Mouse (Mus musculus): ENCODE results near the gene Chd8.
"Not testable (repeated sequence)": the region's sequence is repeated elsewhere in the genome, so short reads cannot be mapped to it uniquely, and the experiment has no call there.

Gene Chd8

DNA sequence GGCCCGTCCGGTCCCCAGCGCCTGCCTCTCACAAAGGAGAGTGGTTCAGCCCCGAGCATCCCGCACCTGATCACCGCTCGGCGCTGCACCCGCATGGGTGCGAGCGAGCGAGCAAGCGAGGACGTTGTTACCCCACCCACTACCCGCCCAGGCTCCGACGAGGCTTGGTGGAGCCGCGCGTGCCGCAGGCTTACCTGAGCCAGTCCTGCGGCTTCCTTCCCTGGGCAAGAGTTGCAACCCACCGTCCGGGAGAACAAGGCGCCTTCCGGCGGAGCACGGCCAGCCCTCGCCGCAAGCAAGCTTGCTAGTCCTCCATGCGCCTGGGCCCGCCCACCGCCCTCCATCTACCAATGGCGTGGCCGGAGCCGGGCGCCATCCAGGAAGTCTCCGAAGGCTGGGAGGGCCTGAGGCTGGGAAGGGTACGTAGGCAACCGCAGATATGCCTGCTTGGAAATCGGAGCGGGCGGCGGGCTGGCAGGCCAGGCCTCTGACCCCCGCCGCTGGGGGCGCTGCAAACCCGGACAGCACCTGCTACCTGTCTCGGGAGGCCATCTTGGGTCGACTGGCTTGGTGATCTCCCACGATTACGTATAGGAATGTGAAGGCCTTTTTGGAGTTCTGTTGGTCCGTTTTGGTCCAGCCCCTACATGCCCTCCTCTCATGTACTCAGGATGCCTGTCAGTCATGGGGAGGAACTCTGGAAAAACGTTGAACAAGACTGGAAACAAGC, at the start of gene Chd8:
TSS of gene Chd8 (minus strand) at position 297 of the 730 bp plus-strand sequence.
- peak; percentile 99 for DNase-seq (ENCODE audit: low read depth, low spot score)

DNA sequence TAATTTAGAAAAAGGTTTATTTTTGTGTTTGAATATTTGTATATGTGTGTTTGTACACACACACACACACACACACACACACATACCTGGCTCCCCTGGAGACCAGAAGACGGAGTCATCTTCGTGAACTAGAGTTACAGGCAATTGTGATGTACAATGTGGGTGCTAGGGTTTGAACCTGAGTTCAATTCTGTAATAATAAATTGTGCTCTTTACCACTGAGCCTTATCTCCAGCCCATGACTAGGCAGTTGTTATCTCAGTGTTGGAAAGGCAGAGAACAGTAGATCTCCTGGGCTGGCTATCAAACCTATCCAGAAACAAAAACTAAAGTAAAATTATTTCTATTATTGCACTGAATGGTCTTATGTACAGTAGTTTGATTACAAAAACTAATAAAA, 48.5 kb upstream of the Chd8 start:
- no peak for DNase-seq (ENCODE audit: low read depth, low spot score)

DNA sequence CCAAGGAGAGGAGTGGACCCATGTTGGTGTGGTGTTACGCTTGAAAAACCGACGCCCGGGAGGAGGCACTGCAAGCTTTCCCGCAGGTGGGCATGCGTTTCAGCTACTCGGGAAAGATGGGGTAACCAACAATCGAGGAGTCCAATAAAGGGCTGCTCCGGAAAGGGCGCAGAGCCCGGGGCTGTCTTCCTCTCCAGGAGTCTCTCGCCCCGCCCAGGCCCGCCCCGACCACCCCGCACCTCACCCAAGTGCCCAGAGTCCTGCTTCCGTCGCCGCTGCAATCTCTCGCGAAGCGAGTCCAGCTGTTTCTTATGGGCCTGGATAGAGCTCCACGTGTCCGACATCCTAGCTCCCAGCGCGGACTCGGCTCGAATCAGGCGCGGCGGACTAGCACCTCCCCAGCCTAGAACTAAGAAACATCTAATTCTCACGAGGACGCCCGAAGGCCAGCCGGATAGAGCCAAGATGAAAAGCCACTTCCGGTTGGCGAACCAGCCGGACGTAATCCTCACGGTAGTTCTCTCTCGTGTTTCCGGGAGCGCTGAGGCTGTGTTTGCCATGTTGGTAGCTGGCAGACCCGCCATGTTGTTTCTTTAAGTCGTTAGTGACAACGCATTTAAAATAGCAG, 47.2 kb upstream of the Chd8 start, which contains the start of gene Mettl3:
TSS of gene Mettl3 (minus strand) at position 485 of the 628 bp plus-strand sequence.
- DNase-seq (ENCODE audit: low read depth, low spot score), result peak; percentile 98

DNA sequence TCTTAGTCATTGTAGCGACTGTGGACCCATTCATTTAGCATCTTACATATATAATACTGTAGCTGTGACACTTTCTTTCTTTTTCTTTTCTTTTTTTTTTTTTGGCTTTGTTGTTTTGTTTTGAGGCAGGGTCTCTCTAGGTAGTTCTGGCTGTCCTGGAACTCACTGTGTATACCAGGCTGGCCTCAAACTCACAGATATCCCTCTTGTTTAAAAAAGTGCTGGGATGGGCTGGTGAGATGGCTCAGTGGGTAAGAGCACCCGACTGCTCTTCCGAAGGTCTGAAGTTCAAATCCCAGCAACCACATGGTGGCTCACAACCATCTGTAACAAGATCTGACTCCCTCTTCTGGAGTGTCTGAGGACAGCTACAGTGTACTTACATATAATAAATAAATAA, 45.9 kb upstream of the Chd8 start:
- not testable (repeated sequence) for DNase-seq (ENCODE audit: low read depth, low spot score)

DNA sequence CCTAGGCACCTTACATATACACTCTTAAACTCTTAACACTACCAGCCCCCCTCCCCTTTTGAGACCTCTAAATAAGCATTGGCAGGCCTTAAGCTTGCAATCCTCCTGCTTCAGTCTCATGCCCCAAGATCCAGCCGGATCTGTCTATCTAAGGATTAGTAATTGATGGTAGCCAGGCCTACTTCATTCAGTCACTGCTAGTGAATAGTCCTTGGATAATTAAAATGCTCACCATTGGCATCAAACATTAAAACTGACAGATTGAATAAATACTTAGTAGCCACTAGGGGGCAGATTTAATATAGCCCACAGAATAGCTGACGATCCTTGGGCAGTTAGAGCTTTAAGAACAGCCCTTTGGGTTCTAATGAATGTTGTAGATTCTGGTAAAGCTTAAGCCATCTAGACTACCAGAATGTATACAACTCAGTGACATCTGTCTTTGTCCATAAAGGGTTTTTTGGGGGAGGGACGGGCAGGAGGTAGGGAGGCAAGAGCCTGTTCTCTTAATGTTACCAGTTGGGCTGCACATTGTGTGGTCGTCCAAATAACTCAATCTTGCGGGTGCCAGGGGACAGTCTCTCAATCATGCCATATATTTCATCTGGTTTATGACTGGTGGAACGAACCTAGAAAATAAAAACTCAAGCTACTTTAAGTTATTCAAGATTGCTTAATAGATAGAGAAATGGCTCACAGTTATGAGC, 38.1 kb upstream of the Chd8 start:
- peak; percentile 71 for DNase-seq (ENCODE audit: low read depth, low spot score)

DNA sequence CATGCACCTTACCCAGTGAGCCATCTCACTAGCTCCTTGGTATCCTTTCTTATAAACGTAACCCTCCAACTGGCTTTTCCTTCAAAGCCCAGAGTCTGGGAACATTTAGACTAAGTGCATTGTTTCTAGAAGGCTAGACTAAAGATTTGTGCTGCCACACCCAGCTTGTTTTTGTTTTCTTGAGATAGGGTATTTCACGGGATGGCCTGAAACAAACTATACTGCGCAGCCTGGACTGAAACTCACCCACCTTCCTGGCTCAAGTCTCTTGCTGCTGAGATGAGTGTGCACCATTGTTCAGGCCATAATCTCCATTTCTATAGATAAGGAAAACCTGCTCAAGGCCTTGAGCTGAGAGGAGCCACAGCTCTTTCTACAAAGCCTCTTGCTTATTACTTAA, 26.6 kb upstream of the Chd8 start:
- DNase-seq (ENCODE audit: low read depth, low spot score), result no peak

DNA sequence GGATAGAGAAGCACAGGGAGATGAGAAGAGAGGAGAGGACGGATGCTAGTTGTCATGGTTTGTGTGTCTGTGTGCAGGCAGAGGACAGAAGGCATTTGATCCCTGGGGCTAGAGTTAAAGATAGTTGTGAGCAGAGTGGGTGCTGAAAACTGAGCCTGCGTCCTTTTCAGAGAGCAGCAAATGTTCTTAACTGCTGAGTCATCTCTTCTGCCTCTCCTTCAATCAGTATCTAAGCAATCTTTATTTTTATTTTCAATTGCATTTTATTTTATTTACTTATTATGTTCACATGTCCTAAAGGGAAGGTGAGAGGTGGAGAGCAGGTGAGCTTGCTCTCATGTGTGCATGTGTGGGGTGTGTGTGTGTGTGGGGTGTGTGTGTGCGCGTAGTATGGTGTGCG, 26.0 kb upstream of the Chd8 start:
- DNase-seq (ENCODE audit: low read depth, low spot score), result no peak

DNA sequence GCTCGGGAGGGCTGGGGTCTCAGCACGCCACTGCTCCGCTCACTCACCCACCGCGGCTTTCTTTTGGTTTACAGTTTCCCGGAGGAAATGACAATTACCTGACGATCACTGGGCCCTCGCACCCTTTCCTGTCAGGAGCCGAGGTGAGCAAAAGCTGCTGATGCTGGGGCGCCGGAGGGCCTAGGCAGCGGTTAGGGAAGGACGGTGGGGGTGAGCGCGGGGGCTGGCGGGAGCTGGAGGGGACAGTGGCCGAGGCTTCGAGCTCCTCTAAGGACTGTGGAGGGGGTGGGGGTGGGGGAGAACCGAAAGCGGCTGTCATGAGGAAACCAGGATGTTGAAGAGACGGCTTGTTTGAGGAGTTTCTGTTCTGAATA, 22.2 kb upstream of the Chd8 start:
- peak; percentile 40 for DNase-seq (ENCODE audit: low read depth, low spot score)

DNA sequence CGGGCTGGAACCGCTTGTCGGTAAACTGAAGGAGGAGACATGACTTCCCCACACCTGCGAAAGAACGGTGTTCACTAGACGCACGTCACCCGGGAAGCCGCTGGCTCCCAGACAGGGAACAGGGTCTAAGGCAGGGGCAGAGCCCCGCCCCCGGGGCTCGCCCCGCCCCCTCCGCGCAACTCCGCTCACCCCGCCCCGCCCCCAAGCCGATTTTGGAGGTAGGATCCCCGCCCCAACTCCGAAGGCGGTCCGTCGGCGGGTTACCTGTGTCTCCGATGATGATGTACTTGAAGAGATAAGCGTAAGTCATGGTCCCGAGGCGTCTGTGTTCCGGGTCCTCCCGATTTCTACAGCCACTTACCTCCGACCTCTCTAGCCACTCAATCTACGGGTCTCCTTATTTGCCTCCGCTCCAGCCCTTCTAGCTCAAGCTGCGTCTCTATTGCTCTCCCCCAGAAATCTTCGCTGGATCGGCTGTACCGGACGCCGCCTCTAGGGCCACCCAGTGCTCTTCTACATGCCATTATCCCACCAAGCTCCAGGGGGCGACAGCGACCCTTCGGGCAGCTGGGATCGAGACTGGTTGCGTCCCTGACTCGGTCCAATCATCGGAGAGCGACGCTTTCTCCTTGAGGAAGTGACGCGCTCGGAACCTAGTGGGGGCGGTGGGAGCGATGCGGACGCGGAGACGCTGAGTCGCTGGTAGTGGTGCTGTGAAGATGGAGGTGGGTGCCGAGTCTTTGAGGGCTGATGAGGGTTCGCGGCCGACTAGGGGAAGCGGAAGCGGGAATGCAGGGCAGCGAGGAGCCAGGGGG, 21.6 kb upstream of the Chd8 start, which contains the start of the genes Tox4 and Rab2b:
TSS of gene Tox4 (plus strand) at position 215 of the 815 bp plus-strand sequence.
TSS of gene Rab2b (minus strand) at position 614 of the 815 bp plus-strand sequence.
- peak; percentile 100 for DNase-seq (ENCODE audit: low read depth, low spot score)

DNA sequence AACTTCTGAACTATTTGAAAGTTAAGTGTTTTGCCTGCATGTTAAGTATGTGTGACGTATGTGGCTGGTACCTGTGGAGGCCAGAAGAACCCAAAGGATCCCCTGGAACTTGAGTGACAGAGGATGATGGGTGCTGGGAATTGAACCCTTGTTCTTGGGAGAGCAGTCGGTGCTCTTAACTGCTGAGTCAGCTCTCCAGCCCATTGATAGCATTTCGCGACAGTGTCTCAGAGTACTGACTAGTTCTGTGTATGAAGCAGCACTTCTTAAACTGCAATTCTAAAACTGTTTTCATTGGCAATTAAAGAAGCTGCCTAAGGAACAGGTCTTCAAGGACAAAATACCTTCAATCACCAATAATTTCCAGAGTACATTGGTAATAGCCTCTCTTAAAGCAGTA, 19.6 kb upstream of the Chd8 start:
- no peak for DNase-seq (ENCODE audit: low read depth, low spot score)

DNA sequence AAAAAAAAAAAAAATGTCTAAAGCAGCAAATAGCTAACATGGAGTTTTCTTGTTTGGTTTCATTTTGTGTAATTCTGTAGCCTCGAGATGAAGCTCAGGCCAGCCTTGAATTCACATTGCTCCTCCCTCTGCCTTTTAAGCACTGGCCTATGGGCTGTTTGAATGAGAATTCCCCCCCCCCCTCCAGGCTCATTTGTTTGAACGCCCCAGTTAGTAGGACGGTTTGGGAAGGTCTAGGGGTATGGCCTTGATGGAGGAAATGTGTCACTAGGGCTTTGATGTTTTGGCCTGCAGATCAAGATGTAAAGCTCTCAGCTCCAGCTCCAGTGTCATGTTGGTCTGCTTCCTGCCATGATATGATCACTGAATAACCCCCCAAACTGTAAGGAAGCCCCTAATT, 15.2 kb upstream of the Chd8 start:
- DNase-seq (ENCODE audit: low read depth, low spot score), result no peak

DNA sequence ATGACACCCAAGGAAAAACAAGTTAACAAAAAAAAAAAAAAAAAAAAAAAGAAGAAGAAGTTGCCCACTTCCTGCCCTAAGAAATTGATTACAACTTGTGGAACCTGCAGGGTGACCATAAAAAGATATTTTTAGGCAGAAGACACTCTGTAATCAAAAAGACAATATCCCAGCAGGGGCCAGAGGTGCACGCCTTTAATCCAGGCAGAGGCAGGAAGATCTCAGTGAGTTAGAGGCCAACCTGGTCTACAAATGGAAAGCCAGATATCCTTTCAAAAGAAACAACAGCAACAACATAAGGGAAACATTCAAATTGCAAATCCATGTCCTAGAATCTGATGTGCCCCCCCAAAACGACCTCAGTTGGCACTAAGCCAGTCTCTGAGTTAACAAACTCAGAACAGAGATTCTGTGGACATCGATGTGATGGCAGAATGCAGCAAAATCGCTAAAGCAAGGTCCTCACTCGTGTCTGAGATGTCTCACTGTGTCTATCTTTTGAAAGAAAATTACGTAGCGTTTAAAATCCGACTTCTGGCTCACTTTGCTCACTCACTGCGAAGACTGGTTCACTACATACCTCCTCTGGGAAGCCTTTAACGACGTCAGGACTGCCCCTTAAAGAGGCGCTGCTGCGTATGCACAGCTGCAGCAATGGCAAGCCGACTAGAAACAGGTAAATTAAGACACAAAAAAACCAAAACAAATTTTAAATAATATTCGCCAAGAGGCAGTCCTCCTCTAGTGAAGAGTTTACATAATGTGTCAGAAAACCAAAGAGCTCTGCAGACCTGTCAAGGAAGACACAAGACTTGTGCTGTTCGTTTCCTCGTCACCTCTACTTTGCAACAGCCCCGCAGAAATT, 1.0 kb downstream of the Chd8 start:
- peak; percentile 55 for DNase-seq (ENCODE audit: low read depth, low spot score)

DNA sequence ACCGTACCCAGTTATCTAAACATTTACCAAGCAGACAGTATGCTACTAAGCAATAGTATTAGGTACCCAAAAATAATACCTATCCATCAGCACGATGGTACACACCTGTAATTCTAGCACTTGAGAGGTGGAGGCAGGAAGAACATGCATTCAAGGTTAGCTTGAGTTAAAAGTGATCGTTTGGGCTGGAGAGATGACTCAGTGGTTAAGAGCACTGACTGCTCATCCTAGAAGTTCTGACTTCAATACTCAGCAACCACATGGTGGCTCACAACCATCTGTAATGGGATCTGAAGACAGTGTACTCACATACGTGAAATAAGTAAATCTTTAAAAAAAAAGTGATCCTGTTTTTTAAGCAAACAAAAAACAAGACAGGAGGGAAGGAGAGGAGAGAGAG, 11.5 kb downstream of the Chd8 start:
- DNase-seq (ENCODE audit: low read depth, low spot score), result no peak

DNA sequence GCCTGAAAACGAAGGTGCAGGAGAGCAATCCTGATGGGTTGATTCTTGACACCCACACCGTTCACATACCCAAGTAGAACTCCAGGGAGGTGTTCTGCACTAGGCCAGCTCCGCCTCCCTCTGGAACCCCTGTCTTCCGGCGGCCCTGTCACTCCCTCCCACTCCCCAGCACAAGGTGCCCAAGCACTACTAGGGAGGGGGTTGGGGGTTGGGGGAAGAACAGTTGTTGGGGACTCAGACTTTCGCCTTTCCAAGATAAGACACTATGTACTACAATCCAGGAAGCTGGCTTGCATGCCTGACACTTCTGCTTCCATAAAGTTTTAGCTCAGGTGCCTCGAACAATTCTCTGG, 12.9 kb downstream of the Chd8 start:
- no peak for DNase-seq (ENCODE audit: low read depth, low spot score)

DNA sequence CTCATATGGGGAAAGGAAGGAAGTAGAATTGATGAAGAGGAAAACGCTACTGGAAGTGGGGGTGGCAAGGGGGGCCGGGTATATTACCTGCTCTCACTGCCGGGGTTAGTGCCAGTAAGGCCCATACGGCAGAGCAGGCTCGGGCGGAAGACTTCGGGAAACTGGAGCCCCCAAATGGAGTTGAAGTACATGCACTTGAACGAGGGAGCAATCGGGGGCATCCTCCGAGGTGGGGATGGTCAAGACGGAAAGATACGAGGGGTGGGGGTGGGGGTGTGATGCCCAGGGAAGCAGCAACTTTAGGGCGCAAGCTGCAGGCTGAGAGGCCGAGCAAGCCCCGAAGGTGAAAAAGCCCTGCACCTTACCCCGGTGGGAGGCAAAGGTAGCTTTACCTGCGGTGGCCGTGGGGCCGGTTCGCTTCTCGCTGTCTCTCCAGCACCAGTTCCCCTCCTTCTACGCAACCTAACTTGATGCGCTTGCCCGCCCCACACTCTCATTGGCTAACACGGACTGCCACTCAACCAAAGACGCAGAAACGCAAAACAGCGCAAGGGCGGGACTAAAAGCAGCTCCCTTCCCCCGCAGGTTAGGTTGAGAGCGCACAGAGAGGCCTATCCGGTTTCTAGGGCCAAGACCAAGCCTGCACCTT, 13.4 kb downstream of the Chd8 start:
- DNase-seq (ENCODE audit: low read depth, low spot score), result peak; percentile 99

DNA sequence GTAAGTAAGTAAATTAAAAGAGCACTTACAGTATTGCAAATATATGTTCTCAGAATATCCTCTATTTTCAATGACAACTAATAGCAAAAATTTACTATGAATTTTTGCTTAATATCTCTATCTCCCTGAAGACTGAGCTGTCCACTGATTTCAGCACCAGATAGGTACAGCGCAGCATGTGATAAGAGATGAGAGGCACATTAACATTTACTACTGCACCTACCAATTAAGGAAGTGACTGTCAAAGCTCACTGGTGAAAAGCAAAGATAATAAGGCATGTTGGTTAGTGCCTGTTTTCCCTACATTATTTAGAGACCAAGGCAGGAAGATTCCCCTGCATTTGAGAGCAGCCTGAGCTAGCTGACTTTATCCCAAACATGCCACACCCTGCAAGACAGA, 21.4 kb downstream of the Chd8 start:
- DNase-seq (ENCODE audit: low read depth, low spot score), result no peak

DNA sequence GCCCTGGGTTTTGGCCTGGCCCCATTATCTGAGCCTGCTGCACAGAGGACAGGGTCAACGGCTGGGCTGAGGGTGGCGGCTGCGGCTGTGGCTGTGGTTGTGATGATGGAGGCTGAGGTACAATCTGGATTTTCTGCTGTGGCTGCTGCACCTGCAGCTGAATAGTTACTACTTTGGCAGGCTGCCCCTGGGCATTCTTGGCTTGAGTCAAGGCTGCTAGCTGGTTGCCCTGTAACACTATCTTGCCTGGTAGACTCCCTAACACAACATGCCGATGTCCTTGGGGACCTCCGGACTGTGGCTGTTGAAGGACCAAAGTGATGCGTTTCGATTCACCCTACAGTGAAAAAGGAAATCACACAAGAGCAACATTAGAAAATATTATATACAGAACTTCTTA, 22.4 kb downstream of the Chd8 start:
- DNase-seq (ENCODE audit: low read depth, low spot score), result no peak

DNA sequence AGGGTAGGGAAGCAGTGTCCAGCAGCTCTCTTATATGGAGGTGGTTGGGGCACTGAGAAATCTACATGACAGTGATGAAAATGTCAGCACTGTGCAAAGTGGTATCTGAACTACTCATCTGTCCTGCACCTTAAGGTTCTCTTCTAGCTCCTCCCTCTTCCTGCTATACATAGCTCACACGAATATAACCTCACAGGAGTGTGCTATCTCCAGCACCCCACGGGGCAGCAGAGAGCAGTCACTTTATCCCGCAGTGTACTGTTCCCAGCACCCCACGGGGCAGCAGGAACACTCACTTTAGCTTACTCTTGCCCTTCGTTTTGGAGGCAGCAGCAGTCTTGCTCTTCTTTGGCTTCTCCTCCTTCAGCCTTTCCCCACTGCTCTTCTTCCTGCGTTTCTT, 25.3 kb downstream of the Chd8 start:
- DNase-seq (ENCODE audit: low read depth, low spot score), result no peak

DNA sequence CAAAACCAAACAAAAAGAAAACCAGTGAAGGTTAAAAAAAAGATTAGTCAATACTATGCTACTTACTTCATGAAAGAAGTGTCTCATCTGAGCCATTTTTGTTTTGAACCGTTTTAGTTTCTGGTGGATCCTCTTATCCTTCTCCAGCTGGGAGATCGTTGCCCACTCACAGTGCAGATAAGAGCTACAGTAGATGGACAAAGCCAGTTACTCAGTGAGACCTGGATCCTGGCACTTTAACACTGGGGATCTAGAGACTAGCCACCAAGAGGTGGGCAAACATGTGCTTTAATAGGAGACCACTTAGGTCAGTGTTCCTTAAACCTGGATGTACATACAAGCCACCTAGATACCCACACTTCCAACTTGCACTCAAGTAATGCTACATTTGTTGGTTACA, 31.6 kb downstream of the Chd8 start:
- no peak for DNase-seq (ENCODE audit: low read depth, low spot score)

DNA sequence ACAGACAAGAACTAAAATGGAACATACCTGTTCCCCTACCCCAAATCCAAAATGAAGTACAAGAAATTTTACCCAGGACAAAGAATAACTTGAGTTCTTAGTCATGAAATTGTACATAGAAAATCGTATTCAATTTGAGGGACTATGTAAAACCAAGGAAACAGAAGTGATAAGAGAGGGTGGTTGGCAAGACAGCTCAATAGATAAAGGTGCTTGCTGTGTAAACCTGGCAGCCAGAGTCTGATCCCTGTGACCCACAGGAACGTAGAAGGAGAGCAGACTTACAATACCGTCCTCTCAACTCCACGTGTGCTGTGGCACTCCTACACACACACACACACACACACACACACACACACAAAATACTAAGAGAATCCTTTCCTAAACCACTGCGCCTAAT, 40.3 kb downstream of the Chd8 start:
- DNase-seq (ENCODE audit: low read depth, low spot score), result no peak

Measured in brain, adult 2 months (tissue).